Mouse (Mus musculus): ENCODE data around the gene Gm5426. TPM values are rescaled to one million over a fixed set of nuclear protein-coding genes. Genes with fewer than 3 reads are reported as not detected.

Gm5426 gene
- polyA plus RNA-seq, 1 experiment from 2014 or later: not detected

GRCm38 (mm10) chr10:96153315-96153714, 16.9 kb downstream of the Gm5426 start:
- Histone ChIP-seq H3K9ac (ENCODE audit: low read depth, low read length) (no peak overlapping the region), H3K4me1 (ENCODE audit: control insufficient read depth, insufficient read depth, low read length) (no peaks in the 10 kb centered on the region), H3K9me3 (ENCODE audit: control insufficient read depth, low read length) (no peaks in the 10 kb centered on the region), H3K4me3 (ENCODE audit: low read length) (no peak overlapping the region), H3K36me3 (ENCODE audit: control insufficient read depth, insufficient read depth, low read length) (no peaks in the 10 kb centered on the region), H3K27me3 (ENCODE audit: control insufficient read depth, insufficient read depth, low read length) (no peaks in the 10 kb centered on the region), H3K4me2 (replicated peaks; ENCODE audit: low read depth, low read length) (no peak overlapping the region), H3K27ac (ENCODE audit: low read depth, low read length) (no peak overlapping the region)
- WGBS: 28% methylated on average over 5 of the region's 5 CpGs
- no peak for ATAC-seq (ENCODE audit: low FRiP score, low TSS enrichment)

DNA sequence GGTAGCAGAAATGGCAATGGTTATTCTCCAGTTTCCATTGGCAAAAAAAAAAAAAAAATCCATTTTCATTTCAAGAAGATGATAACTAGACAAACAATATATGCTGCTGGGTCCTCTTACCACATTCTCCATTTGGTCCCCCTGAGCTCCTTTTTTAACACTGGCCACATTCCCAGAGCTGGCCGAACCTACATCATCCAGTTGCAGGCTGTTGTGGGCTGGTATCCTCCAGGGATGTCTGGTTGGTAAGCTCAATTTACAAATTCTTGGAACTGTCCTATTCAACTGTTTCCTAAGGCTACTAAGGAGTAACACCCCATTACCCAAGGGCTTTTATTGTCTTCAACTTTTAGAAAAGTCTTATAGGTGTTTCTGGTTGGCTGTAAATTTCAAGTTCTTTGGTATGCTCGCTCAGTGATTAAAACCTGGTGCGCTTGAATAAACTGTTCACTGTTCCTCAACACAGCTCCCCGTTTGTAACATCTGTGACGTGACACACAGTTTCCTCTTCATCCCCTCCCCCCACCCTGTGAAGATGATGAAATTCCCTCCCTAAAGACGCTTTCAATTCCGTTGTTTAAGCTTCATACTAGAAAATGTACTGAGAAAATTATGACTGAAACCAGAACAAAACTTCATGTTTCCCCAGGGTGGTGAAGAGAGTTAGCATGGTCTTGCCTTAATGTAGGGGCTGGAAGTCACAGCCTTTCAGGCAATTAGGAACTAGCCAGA, 26.7 kb downstream of the Gm5426 start:
- Histone ChIP-seq H3K9ac (ENCODE audit: low read depth, low read length) (no peak overlapping the region), H3K9me3 (ENCODE audit: control insufficient read depth, low read length) (no peaks in the 10 kb centered on the region), H3K4me3 (ENCODE audit: low read length) (no peak overlapping the region), H3K27ac (ENCODE audit: low read depth, low read length) (no peak overlapping the region), H3K4me2 (replicated peaks; ENCODE audit: low read depth, low read length) (no peak overlapping the region), H3K27me3 (ENCODE audit: control insufficient read depth, insufficient read depth, low read length) (no peaks in the 10 kb centered on the region), H3K4me1 (ENCODE audit: control insufficient read depth, insufficient read depth, low read length) (no peaks in the 10 kb centered on the region), H3K36me3 (ENCODE audit: control insufficient read depth, insufficient read depth, low read length) (no peaks in the 10 kb centered on the region)
- 80% methylated on average over 7 of the region's 7 CpGs for WGBS
- ATAC-seq (ENCODE audit: low FRiP score, low TSS enrichment): no peak

GRCm38 (mm10) chr10:96163791-96164190, 27.4 kb downstream of the Gm5426 start:
- 89% methylated on average over 4 of the region's 4 CpGs for WGBS
- no peak overlapping the region for H3K4me2 ChIP-seq (replicated peaks; ENCODE audit: low read depth, low read length)
- H3K4me1 ChIP-seq (ENCODE audit: control insufficient read depth, insufficient read depth, low read length): no peaks in the 10 kb centered on the region
- H3K27me3 ChIP-seq (ENCODE audit: control insufficient read depth, insufficient read depth, low read length): no peaks in the 10 kb centered on the region
- ATAC-seq (ENCODE audit: low FRiP score, low TSS enrichment): no peak
- no peak overlapping the region for H3K9ac ChIP-seq (ENCODE audit: low read depth, low read length)
- H3K36me3 ChIP-seq (ENCODE audit: control insufficient read depth, insufficient read depth, low read length): no peaks in the 10 kb centered on the region
- no peak overlapping the region for H3K4me3 ChIP-seq (ENCODE audit: low read length)
- no peak overlapping the region for H3K27ac ChIP-seq (ENCODE audit: low read depth, low read length)
- no peaks in the 10 kb centered on the region for H3K9me3 ChIP-seq (ENCODE audit: control insufficient read depth, low read length)

DNA sequence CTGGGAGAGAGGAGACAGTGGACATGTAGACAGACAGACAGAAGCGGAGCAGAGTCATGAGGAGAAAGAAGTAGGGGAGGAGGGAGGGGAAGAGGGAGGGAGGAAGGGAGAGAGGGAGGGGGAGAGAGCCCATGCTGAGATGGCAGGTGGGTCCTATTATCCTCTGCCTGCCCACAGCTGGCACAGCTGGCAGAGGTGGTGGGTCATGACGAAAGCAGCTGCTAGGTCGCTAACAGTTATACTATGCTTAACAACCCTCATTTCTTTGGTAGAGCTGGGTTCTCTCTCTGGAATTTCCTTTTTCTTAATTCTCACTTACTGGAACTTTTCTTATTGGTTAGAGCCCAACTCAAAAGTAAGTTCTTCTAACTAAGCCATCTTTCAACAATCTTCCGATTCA, 28.9 kb downstream of the Gm5426 start:
- no peak overlapping the region for H3K27ac ChIP-seq (ENCODE audit: low read depth, low read length)
- H3K9me3 ChIP-seq (ENCODE audit: control insufficient read depth, low read length): no peaks in the 10 kb centered on the region
- 86% methylated on average over 4 of the region's 4 CpGs for WGBS
- H3K4me1 ChIP-seq (ENCODE audit: control insufficient read depth, insufficient read depth, low read length): no peaks in the 10 kb centered on the region
- no peak overlapping the region for H3K9ac ChIP-seq (ENCODE audit: low read depth, low read length)
- H3K4me2 ChIP-seq (replicated peaks; ENCODE audit: low read depth, low read length): no peak overlapping the region
- no peak for ATAC-seq (ENCODE audit: low FRiP score, low TSS enrichment)
- no peaks in the 10 kb centered on the region for H3K36me3 ChIP-seq (ENCODE audit: control insufficient read depth, insufficient read depth, low read length)
- no peak overlapping the region for H3K4me3 ChIP-seq (ENCODE audit: low read length)
- H3K27me3 ChIP-seq (ENCODE audit: control insufficient read depth, insufficient read depth, low read length): no peaks in the 10 kb centered on the region

DNA sequence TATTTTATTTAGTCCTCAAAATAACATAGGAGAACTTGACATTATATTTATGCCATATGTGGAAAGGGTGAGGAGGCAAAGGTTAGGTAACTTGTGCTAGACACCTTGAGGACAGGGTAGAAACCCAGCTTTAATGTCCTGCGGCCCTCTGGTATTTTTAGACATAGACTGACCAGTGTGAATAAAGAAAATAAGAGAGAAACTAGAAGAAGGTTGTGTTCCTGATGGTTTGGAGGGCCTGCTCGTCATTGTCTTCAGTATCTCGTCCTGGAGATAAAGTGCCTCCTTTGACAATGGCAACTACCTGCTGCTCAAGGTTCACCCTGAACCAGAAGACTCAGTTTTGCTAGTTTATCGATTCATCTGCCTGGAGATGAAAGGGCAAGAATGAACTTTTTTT, 32.6 kb downstream of the Gm5426 start:
- ATAC-seq (ENCODE audit: low FRiP score, low TSS enrichment): no peak
- H3K9ac ChIP-seq (ENCODE audit: low read depth, low read length): no peak overlapping the region
- H3K4me1 ChIP-seq (ENCODE audit: control insufficient read depth, insufficient read depth, low read length): no peaks in the 10 kb centered on the region
- H3K4me3 ChIP-seq (ENCODE audit: low read length): no peak overlapping the region
- H3K36me3 ChIP-seq (ENCODE audit: control insufficient read depth, insufficient read depth, low read length): no peaks in the 10 kb centered on the region
- H3K9me3 ChIP-seq (ENCODE audit: control insufficient read depth, low read length): no peaks in the 10 kb centered on the region
- no peak overlapping the region for H3K27ac ChIP-seq (ENCODE audit: low read depth, low read length)
- 91% methylated on average over 4 of the region's 4 CpGs for WGBS
- H3K4me2 ChIP-seq (replicated peaks; ENCODE audit: low read depth, low read length): no peak overlapping the region
- H3K27me3 ChIP-seq (ENCODE audit: control insufficient read depth, insufficient read depth, low read length): no peaks in the 10 kb centered on the region

DNA sequence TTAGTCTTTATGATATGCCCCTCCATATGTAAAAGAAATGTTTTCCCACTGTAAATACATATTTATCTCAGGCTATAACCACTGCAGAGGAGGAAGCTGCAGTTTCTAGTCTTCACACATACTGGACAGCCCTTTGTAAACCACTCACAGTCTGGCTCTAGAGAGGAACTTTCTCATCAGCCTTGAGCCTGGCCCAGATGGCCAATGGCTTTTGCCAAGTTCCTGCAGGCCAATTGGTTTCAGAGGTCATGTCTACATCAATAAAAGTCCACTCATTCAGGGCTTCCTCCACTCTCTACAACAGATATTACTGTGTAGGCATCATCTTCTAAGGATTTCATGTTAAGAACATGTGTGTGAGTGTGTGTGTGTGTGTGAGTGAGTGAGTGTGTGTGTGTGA, 35.1 kb downstream of the Gm5426 start:
- Histone ChIP-seq H3K36me3 (ENCODE audit: control insufficient read depth, insufficient read depth, low read length) (no peaks in the 10 kb centered on the region), H3K4me3 (ENCODE audit: low read length) (no peak overlapping the region), H3K4me1 (ENCODE audit: control insufficient read depth, insufficient read depth, low read length) (no peaks in the 10 kb centered on the region), H3K9me3 (ENCODE audit: control insufficient read depth, low read length) (no peaks in the 10 kb centered on the region), H3K4me2 (replicated peaks; ENCODE audit: low read depth, low read length) (no peak overlapping the region), H3K27ac (ENCODE audit: low read depth, low read length) (no peak overlapping the region), H3K27me3 (ENCODE audit: control insufficient read depth, insufficient read depth, low read length) (no peaks in the 10 kb centered on the region), H3K9ac (ENCODE audit: low read depth, low read length) (no peak overlapping the region)
- ATAC-seq (ENCODE audit: low FRiP score, low TSS enrichment): no peak

- Histone ChIP-seq H3K4me1 (ENCODE audit: control insufficient read depth, insufficient read depth, low read length) (no peaks in the 10 kb centered on the region), H3K9me3 (ENCODE audit: control insufficient read depth, low read length) (no peaks in the 10 kb centered on the region), H3K4me2 (replicated peaks; ENCODE audit: low read depth, low read length) (no peak overlapping the region), H3K27me3 (ENCODE audit: control insufficient read depth, insufficient read depth, low read length) (no peaks in the 10 kb centered on the region), H3K9ac (ENCODE audit: low read depth, low read length) (no peak overlapping the region), H3K36me3 (ENCODE audit: control insufficient read depth, insufficient read depth, low read length) (no peaks in the 10 kb centered on the region), H3K4me3 (ENCODE audit: low read length) (no peak overlapping the region), H3K27ac (ENCODE audit: low read depth, low read length) (no peak overlapping the region)
- 67% methylated on average over 4 of the region's 4 CpGs for WGBS
- ATAC-seq (ENCODE audit: low FRiP score, low TSS enrichment): no peak
Measured at GRCm38 (mm10) chr10:96172964-96173363, 36.6 kb downstream of the Gm5426 start.

- Histone ChIP-seq H3K4me2 (replicated peaks; ENCODE audit: low read depth, low read length) (no peak overlapping the region), H3K4me1 (ENCODE audit: control insufficient read depth, insufficient read depth, low read length) (no peaks in the 10 kb centered on the region), H3K27me3 (ENCODE audit: control insufficient read depth, insufficient read depth, low read length) (no peaks in the 10 kb centered on the region), H3K9me3 (ENCODE audit: control insufficient read depth, low read length) (no peaks in the 10 kb centered on the region), H3K27ac (ENCODE audit: low read depth, low read length) (no peak overlapping the region), H3K36me3 (ENCODE audit: control insufficient read depth, insufficient read depth, low read length) (no peaks in the 10 kb centered on the region), H3K9ac (ENCODE audit: low read depth, low read length) (no peak overlapping the region), H3K4me3 (ENCODE audit: low read length) (no peak overlapping the region)
- 54% methylated on average over 10 of the region's 10 CpGs for WGBS
- no peak for ATAC-seq (ENCODE audit: low FRiP score, low TSS enrichment)
Measured at GRCm38 (mm10) chr10:96173771-96174170, 37.4 kb downstream of the Gm5426 start.

DNA sequence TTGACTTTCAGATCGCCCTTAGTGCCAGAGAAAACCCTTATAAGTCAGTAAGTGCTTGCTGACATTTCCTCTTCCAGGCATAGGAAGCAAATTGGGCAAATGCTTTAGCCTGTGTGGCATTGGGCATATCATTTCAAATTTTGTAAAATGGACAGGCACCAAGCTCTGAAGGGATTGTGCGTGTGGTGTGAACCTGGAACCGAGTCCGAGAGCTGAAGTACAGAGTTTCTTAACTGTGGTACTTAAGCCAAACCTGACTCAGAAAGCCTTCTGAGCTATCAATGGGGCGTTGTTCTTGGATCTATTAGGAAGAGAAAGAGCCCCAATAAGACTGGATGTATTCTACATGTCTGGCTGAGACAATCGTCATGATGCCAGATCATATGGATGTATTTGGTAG, 40.5 kb downstream of the Gm5426 start:
- Histone ChIP-seq H3K9me3 (ENCODE audit: control insufficient read depth, low read length) (no peaks in the 10 kb centered on the region), H3K4me2 (replicated peaks; ENCODE audit: low read depth, low read length) (no peak overlapping the region), H3K4me1 (ENCODE audit: control insufficient read depth, insufficient read depth, low read length) (no peaks in the 10 kb centered on the region), H3K27me3 (ENCODE audit: control insufficient read depth, insufficient read depth, low read length) (no peaks in the 10 kb centered on the region), H3K27ac (ENCODE audit: low read depth, low read length) (no peak overlapping the region), H3K9ac (ENCODE audit: low read depth, low read length) (no peak overlapping the region), H3K36me3 (ENCODE audit: control insufficient read depth, insufficient read depth, low read length) (no peaks in the 10 kb centered on the region), H3K4me3 (ENCODE audit: low read length) (no peak overlapping the region)
- 92% methylated on average over 6 of the region's 6 CpGs for WGBS
- no peak for ATAC-seq (ENCODE audit: low FRiP score, low TSS enrichment)
